Comparison of ENCODE assay signal across 8 mouse cellular contexts in genomic region chr8:58911677-58912076, GRCm38 (mm10). TPM values are rescaled to one million over a fixed set of nuclear protein-coding genes. Genes with fewer than 3 reads are reported as not detected.
DNase-seq lines count a peak whose midpoint lies in the region; ATAC-seq lines count a peak whose summit lies in the region.

Gene BC030500, plus strand, starts transcription at chr8:58911755.

- H3K36me3 ChIP-seq in embryonic facial prominence, embryonic 13.5 days = no peaks in the 10 kb centered on the region
- H3K36me3 ChIP-seq in hindbrain, embryonic 16.5 days (ENCODE audit: control insufficient read depth, insufficient read depth, low read length) = no peaks in the 10 kb centered on the region
- no peaks in the 10 kb centered on the region for H3K36me3 ChIP-seq in midbrain, embryonic 15.5 days (replicated peaks)

- no peak within 1 kb of the TSS for H3K27ac ChIP-seq in embryonic facial prominence, embryonic 13.5 days
- peak within 1 kb of the TSS; percentile 81 for H3K27ac ChIP-seq in hindbrain, embryonic 16.5 days (ENCODE audit: low read depth, low read length)
- H3K27ac ChIP-seq in midbrain, embryonic 15.5 days = peak within 1 kb of the TSS; percentile 78

- H3K27me3 ChIP-seq in embryonic facial prominence, embryonic 13.5 days = peaks cover 32% of the 10 kb centered on the region
- no peaks in the 10 kb centered on the region for H3K27me3 ChIP-seq in hindbrain, embryonic 16.5 days (replicated peaks; ENCODE audit: control insufficient read depth, insufficient read depth, low read length)
- H3K27me3 ChIP-seq in midbrain, embryonic 15.5 days (replicated peaks) = no peaks in the 10 kb centered on the region

- 8% methylated on average over 14 of the region's 14 CpGs for WGBS in embryonic facial prominence, embryonic 13.5 days
- 2% methylated on average over 14 of the region's 14 CpGs for WGBS in hindbrain, embryonic 16.5 days
- WGBS in midbrain, embryonic 15.5 days = 5% methylated on average over 14 of the region's 14 CpGs

- intact Hi-C loops in left cerebral cortex, postnatal 36 days (cut with DNase I) = loop anchor here (10.0 kb wide), 1 partner anchor 347 kb away; no protein-coding TSS in a partner anchor

- H3K9me3 ChIP-seq in embryonic facial prominence, embryonic 13.5 days = no peaks in the 10 kb centered on the region
- H3K9me3 ChIP-seq in hindbrain, embryonic 16.5 days (ENCODE audit: control insufficient read depth, low read length) = no peaks in the 10 kb centered on the region
- no peaks in the 10 kb centered on the region for H3K9me3 ChIP-seq in midbrain, embryonic 15.5 days

- 0 out of 2 replicates have a peak, but pooled peaks cover 13% of the 10 kb centered on the region for H3K4me1 ChIP-seq in embryonic facial prominence, embryonic 13.5 days
- H3K4me1 ChIP-seq in hindbrain, embryonic 16.5 days (ENCODE audit: control insufficient read depth, insufficient read depth, low read depth, low read length) = no peaks in the 10 kb centered on the region
- H3K4me1 ChIP-seq in midbrain, embryonic 15.5 days = peaks cover 11% of the 10 kb centered on the region; the same call in 1 of the 2 replicates

- peak within 1 kb of the TSS; percentile 68 for H3K9ac ChIP-seq in embryonic facial prominence, embryonic 13.5 days
- H3K9ac ChIP-seq in hindbrain, embryonic 16.5 days (ENCODE audit: low read depth, low read length) = peak within 1 kb of the TSS; percentile 82
- peak within 1 kb of the TSS; percentile 75 for H3K9ac ChIP-seq in midbrain, embryonic 15.5 days

- no peak for ATAC-seq in embryonic facial prominence, embryonic 13.5 days (ENCODE audit: insufficient number of reproducible peaks, insufficient read depth, low FRiP score, low TSS enrichment, low read depth)
- peak; percentile 40; the same call in 1 of the 2 replicates for ATAC-seq in hindbrain, embryonic 16.5 days
- peak; percentile 27; the same call in 1 of the 2 replicates for ATAC-seq in midbrain, embryonic 15.5 days (replicated peaks)
- ATAC-seq in erythroid progenitor cell, adult 5-6 weeks (replicated peaks; ENCODE audit: low FRiP score, poor library complexity, severe bottlenecking) = no peak

- peak within 1 kb of the TSS; percentile 99 for H3K4me2 ChIP-seq in embryonic facial prominence, embryonic 13.5 days
- peak within 1 kb of the TSS; percentile 93 for H3K4me2 ChIP-seq in hindbrain, embryonic 16.5 days (ENCODE audit: low read length)
- H3K4me2 ChIP-seq in midbrain, embryonic 15.5 days = peak within 1 kb of the TSS; percentile 85

- peak within 1 kb of the TSS; percentile 64 for H3K4me3 ChIP-seq in embryonic facial prominence, embryonic 13.5 days
- H3K4me3 ChIP-seq in hindbrain, embryonic 16.5 days (ENCODE audit: low read length) = peak within 1 kb of the TSS; percentile 84
- H3K4me3 ChIP-seq in midbrain, embryonic 15.5 days = peak within 1 kb of the TSS; percentile 65

- DNase-seq in left cerebral cortex, postnatal 36 days (ENCODE audit: low spot score in 2 of 2) = peak in 1 of 2 experiments; percentile 7
- no peak for DNase-seq in left cerebral cortex, adult 11 months (ENCODE audit: low spot score)
- DNase-seq in lung, postnatal 36 days = no peak
- no peak for DNase-seq in testis, postnatal 10 days (ENCODE audit: low spot score)

RNA-seq across cellular contexts. Expression of gene BC030500, which starts in this region (rescaled TPM):
- 10 to 100 TPM; 10.2 to 11.9 TPM for total RNA-seq in left cerebral cortex, postnatal 36 days (2021)
- 1.5 and 1.6 TPM in 2 replicates for polyA plus RNA-seq in embryonic facial prominence, embryonic 13.5 days (2015; fragmentation: Nextera tagmentation; extraction: Ambion mirVana)
- polyA plus RNA-seq in hindbrain, embryonic 16.5 days (2015; fragmentation: Nextera tagmentation; extraction: Ambion mirVana) = 18.5 and 19.1 TPM in 2 replicates
- polyA plus RNA-seq in midbrain, embryonic 15.5 days (2015; fragmentation: Nextera tagmentation; extraction: Ambion mirVana) = 14.9 and 20.8 TPM in 2 replicates
- total RNA-seq in erythroid progenitor cell, adult 5-6 weeks (2015; ENCODE audit: low replicate concordance) = not detected in 2 replicates
- not detected in 2 replicates for total RNA-seq in erythroid progenitor cell, adult 5-6 weeks (2017; ENCODE audit: low replicate concordance)

Comparison
In these comparisons a context has a peak if more than half of its experiments do, and no peak if none do; other contexts are left out.
1. RNA of gene BC030500 (total RNA-seq): 10.2 to 11.9 TPM in left cerebral cortex, postnatal 36 days; not detected in erythroid progenitor cell, adult 5-6 weeks; every median in the first group is over 10 times any median in the second.
2. ATAC-seq: peak in hindbrain, embryonic 16.5 days (single experiment) and midbrain, embryonic 15.5 days (single experiment); none in embryonic facial prominence, embryonic 13.5 days (single experiment) and erythroid progenitor cell, adult 5-6 weeks (single experiment).
3. Peak in every context shown above with its lines, with median percentiles within 50 percentile points of each other: H3K4me2 ChIP-seq, H3K4me3 ChIP-seq and H3K9ac ChIP-seq.